Mouse (Mus musculus) C2C12 (cell line): ENCODE data around the gene Ptk6. TPM values are rescaled to one million over a fixed set of nuclear protein-coding genes. Genes with fewer than 3 reads are reported as not detected.
A peak's percentile ranks its signal among the peaks of the same experiment; 100 is the strongest.

Experiments
- H3K27me3 ChIP-seq: one replicate; pipeline ENCODE4 v1.6.1; 2011; ENCODE audit not compliant: control insufficient read depth, insufficient read depth, insufficient read length
- H3K36me3 ChIP-seq: one replicate; pipeline ENCODE4 v1.6.1; 2011; ENCODE audit not compliant: control insufficient read depth, insufficient read depth
- H3K4me3 ChIP-seq: one replicate; pipeline ENCODE4 v1.5.1; 2011; ENCODE audit warnings: mild to moderate bottlenecking, control low read depth; ENCODE audit not compliant: poor library complexity, insufficient read depth, severe bottlenecking
- H3K79me2 ChIP-seq: one replicate; pipeline ENCODE4 v1.6.1; 2011; ENCODE audit not compliant: control insufficient read depth, insufficient read depth
- H3K79me3 ChIP-seq: one replicate; pipeline ENCODE4 v1.6.1; 2011; ENCODE audit warnings: low read depth, control low read depth
- H3ac ChIP-seq: one replicate; pipeline ENCODE3; 2011; ENCODE audit warnings: low read depth; ENCODE audit not compliant: control insufficient read depth, insufficient read length
- CEBPB ChIP-seq: IDR thresholded peaks from one replicate; pipeline ENCODE4 v1.6.1; 2011; ENCODE audit warnings: low read depth, mild to moderate bottlenecking, control low read depth, moderate library complexity
- CTCF ChIP-seq: IDR thresholded peaks from one replicate; pipeline ENCODE4 v1.5.1; 2011; ENCODE audit not compliant: control insufficient read depth, insufficient read depth, insufficient read length
- FOSL1 ChIP-seq: IDR thresholded peaks from one replicate; pipeline ENCODE4 v1.8.0; 2011; ENCODE audit warnings: mild to moderate bottlenecking, low read length; ENCODE audit not compliant: poor library complexity, insufficient read depth, severe bottlenecking
- MAX ChIP-seq: IDR thresholded peaks from one replicate; pipeline ENCODE4 v1.6.1; 2011; ENCODE audit warnings: mild to moderate bottlenecking, control low read depth
- MYOD1 ChIP-seq: IDR thresholded peaks from one replicate; pipeline ENCODE4 v1.6.1; 2011; ENCODE audit warnings: low read depth; ENCODE audit not compliant: control insufficient read depth, insufficient read length
- MYOG ChIP-seq: IDR thresholded peaks from one replicate; pipeline ENCODE4 v1.6.1; 2011; ENCODE audit not compliant: control insufficient read depth, insufficient read length; ENCODE audit errors: extremely low read depth
- USF1 ChIP-seq: IDR thresholded peaks from one replicate; pipeline ENCODE4 v1.6.1; 2011; ENCODE audit warnings: low read depth, mild to moderate bottlenecking, control low read depth, moderate library complexity
- polyA plus RNA-seq: library from polyadenylated mRNA; unstranded; fragments of >200 nt; fragmentation: generic; extraction: Trizol; gene quantifications from one replicate; pipeline ENCODE4 v1.2.1, GENCODE M21; 2012; ENCODE audit warnings: missing spikeins

The Ptk6 gene
- polyA plus RNA-seq, 1 experiment, result not detected

- TF ChIP-seq FOSL1 (no peak), MYOG (no peak), CTCF (no peak), CEBPB (no peak), MYOD1 (no peak), MAX (no peak), USF1 (no peak)
- Histone ChIP-seq H3K79me3 (no peaks in the 10 kb centered on the region), H3K36me3 (no peaks in the 10 kb centered on the region), H3ac (no peak overlapping the region), H3K79me2 (no peaks in the 10 kb centered on the region), H3K27me3 (peaks cover 70% of the 10 kb centered on the region), H3K4me3 (no peak overlapping the region)
Observed at GRCm38 (mm10) chr2:181212389-181213020, 9.9 kb upstream of the Ptk6 start.

GRCm38 (mm10) chr2:181206118-181206517, 3.5 kb upstream of the Ptk6 start:
- Histone ChIP-seq H3K79me3 (no peaks in the 10 kb centered on the region), H3ac (no peak overlapping the region), H3K4me3 (no peak overlapping the region), H3K36me3 (no peaks in the 10 kb centered on the region), H3K79me2 (no peaks in the 10 kb centered on the region), H3K27me3 (peaks cover 76% of the 10 kb centered on the region)
- TF ChIP-seq USF1 (peak; percentile 19), MYOD1 (no peak)

DNA sequence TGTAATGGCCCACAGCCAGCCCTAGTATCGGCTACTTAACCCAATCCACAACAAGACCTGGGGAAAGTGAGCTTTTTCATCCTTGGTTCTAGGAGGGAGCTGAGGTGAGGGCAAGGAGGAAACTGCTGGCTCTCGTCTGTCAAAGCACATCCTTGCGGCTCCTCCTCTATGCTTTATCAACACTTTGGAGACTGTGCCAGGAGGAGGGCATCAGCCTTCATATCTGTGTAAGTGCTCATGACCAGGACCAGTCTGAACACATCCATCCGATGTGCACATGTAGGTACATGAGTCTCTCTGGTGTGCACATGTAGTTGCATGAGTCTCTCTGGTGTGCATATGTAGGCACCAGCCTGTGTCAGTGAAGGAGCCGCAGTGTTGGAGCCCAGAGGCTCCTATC, 3.1 kb upstream of the Ptk6 start:
- Histone ChIP-seq H3K36me3 (no peaks in the 10 kb centered on the region), H3K27me3 (peaks cover 74% of the 10 kb centered on the region), H3K4me3 (no peak overlapping the region), H3K79me3 (no peaks in the 10 kb centered on the region), H3K79me2 (no peaks in the 10 kb centered on the region), H3ac (no peak overlapping the region)
- TF ChIP-seq USF1, result no peak
- no peak for TF ChIP-seq FOSL1
- no peak for TF ChIP-seq MAX
- TF ChIP-seq CEBPB, result no peak
- TF ChIP-seq MYOD1, result no peak
- no peak for TF ChIP-seq MYOG
- no peak for TF ChIP-seq CTCF

DNA sequence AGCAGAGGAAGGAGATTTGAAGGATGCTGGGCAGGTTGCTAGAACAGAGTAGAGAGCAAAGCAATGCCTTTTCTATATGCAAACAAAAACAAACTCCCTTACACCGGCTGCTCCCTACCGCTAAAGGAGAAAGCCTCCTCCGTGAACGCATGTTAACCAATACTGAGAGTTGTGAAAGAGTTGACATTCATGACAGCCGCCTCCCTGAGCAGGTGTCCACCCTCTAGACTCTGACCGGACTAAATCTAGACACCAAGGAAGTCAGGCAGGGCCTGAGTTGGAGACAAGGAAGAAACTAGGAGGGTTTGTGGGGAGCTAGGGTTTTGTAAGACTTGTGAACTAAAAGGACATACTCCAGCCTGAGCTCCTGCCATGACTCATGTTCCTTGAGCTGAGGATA, 297 bp upstream of the Ptk6 start:
- Histone ChIP-seq H3K36me3 (no peaks in the 10 kb centered on the region), H3K79me3 (no peaks in the 10 kb centered on the region)
- TF ChIP-seq CTCF, result no peak
- TF ChIP-seq MAX, result no peak
- TF ChIP-seq USF1, result no peak
- no peak for TF ChIP-seq CEBPB
- TF ChIP-seq MYOG, result no peak
- no peak for TF ChIP-seq MYOD1
- TF ChIP-seq FOSL1, result no peak

DNA sequence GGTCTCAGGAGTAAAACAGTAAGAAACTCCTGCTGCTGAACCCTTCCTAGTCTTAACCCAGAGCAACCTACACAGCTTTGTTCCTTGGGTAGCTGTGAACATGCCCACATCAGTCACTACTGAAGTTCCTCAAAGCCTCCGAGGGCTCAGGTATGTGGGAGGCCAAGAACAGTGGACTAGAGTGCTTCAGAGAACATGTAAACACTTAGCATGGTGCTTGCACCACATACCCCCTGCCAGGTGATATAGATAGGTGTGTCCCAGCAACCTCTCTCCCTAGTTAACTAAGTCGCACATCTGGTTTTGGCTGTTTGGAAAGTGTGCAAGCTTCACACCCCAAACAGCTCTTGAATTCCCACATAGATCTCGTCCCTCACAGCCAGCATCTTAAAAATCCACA, 983 bp downstream of the Ptk6 start:
- no peak overlapping the region for H3ac ChIP-seq
- H3K27me3 ChIP-seq, result peaks cover 61% of the 10 kb centered on the region
- TF ChIP-seq CEBPB (no peak), MAX (no peak), FOSL1 (no peak), MYOG (no peak), USF1 (no peak), MYOD1 (no peak), CTCF (no peak)
- H3K4me3 ChIP-seq, result no peak overlapping the region
- no peaks in the 10 kb centered on the region for H3K79me3 ChIP-seq
- H3K36me3 ChIP-seq, result no peaks in the 10 kb centered on the region
- H3K79me2 ChIP-seq, result no peaks in the 10 kb centered on the region

More for the DNA sequence above, 297 bp upstream of the Ptk6 start:
- H3ac ChIP-seq, result no peak overlapping the region
- H3K4me3 ChIP-seq, result no peak overlapping the region
- peaks cover 74% of the 10 kb centered on the region for H3K27me3 ChIP-seq
- no peaks in the 10 kb centered on the region for H3K79me2 ChIP-seq

- Histone ChIP-seq H3K36me3 (no peaks in the 10 kb centered on the region), H3K79me2 (no peaks in the 10 kb centered on the region), H3K4me3 (no peak overlapping the region), H3ac (no peak overlapping the region), H3K79me3 (no peaks in the 10 kb centered on the region), H3K27me3 (peaks cover 44% of the 10 kb centered on the region)
- TF ChIP-seq USF1 (no peak), CEBPB (no peak), CTCF (no peak), MYOD1 (no peak), MYOG (no peak), FOSL1 (no peak), MAX (no peak)
Observed at GRCm38 (mm10) chr2:181196628-181197300, 5.8 kb downstream of the Ptk6 start.
